Mouse (Mus musculus): ENCODE results near the gene Qser1.

GRCm38 (mm10) chr2:104768697-104769096 lies 47.9 kb downstream of the Qser1 start:
- TF ChIP-seq CTCF (IDR thresholded peaks at IDR 0.05; ENCODE audit: low read depth) (no peak), EP300 (optimal IDR thresholded peaks at IDR 0.05) (no peak)
